Mouse (Mus musculus) G1E (cell line): ENCODE data around the gene Bcar3. TPM values are rescaled to one million over a fixed set of nuclear protein-coding genes. Genes with fewer than 3 reads are reported as not detected.

Source experiments
- ATAC-seq: 2 replicates; pipeline ENCODE4 v1.8.0; 2016; ENCODE audit warnings: mild to moderate bottlenecking; ENCODE audit not compliant: insufficient number of reproducible peaks, poor library complexity, low FRiP score, severe bottlenecking; ENCODE audit errors: extremely low read depth
- DNase-seq: peaks from one replicate; pipeline ENCODE4 v3.0.0; 2012; ENCODE audit warnings: low spot score
- H3K27me3 ChIP-seq: 2 replicates; pipeline ENCODE4 v1.6.1; 2012; ENCODE audit warnings: mild to moderate bottlenecking, low read length, inconsistent platforms; ENCODE audit not compliant: insufficient read depth
- H3K36me3 ChIP-seq: replicated peaks from 2 replicates; pipeline ENCODE3; 2012; ENCODE audit warnings: mild to moderate bottlenecking, inconsistent platforms
- H3K4me1 ChIP-seq: 2 replicates; pipeline ENCODE4 v1.6.1; 2012; ENCODE audit warnings: low read depth, low read length, inconsistent platforms, mixed read lengths; ENCODE audit not compliant: insufficient read depth
- H3K4me3 ChIP-seq: 2 replicates; pipeline ENCODE4 v1.5.1; 2012; ENCODE audit warnings: low read depth, mild to moderate bottlenecking, inconsistent platforms, low read length, moderate library complexity, mixed read lengths
- H3K9me3 ChIP-seq: replicated peaks from 2 replicates; pipeline ENCODE4 v1.6.1; 2012; ENCODE audit warnings: inconsistent platforms
- CTCF ChIP-seq: IDR thresholded peaks from 2 replicates; pipeline ENCODE4 v1.5.1; 2012; ENCODE audit warnings: low read depth, low read length, inconsistent platforms, mixed read lengths
- GATA1 ChIP-seq: IDR thresholded peaks from 2 replicates; pipeline ENCODE4 v1.6.1; 2012; ENCODE audit warnings: borderline replicate concordance, low read length, inconsistent platforms, mixed read lengths
- GATA2 ChIP-seq: IDR thresholded peaks from 2 replicates; pipeline ENCODE4 v1.6.1; 2012; ENCODE audit warnings: low read depth, low read length, inconsistent platforms, borderline replicate concordance
- POLR2AphosphoS5 ChIP-seq: IDR thresholded peaks from 2 replicates; pipeline ENCODE4 v1.6.1; 2012; ENCODE audit warnings: low read depth, low read length, inconsistent platforms; ENCODE audit not compliant: insufficient replicate concordance
- TAL1 ChIP-seq: conservative IDR thresholded peaks from 2 replicates; pipeline ENCODE4 v1.6.1; 2012; ENCODE audit warnings: low read depth, low read length, inconsistent platforms, mixed read lengths
- polyA plus RNA-seq: library from polyadenylated mRNA; stranded (reverse); fragments of >175 nt; gene quantifications from 2 replicates; pipeline ENCODE4 v1.2.3, GENCODE M21; 2012
- total RNA-seq, 2 experiments: library from RNA; stranded (forward) in 1 of 2; stranded (reverse) in 1 of 2; fragments of 200-1000 nt in 1 of 2; fragments of >200 nt in 1 of 2; fragmentation: Nextera tagmentation in 1 of 2; gene quantifications; 2 replicates each; pipeline ENCODE4 v1.2.3; 2014 to 2017

Gene Bcar3
- total RNA-seq (2014; fragmentation: Nextera tagmentation) (not detected in 2 replicates), total RNA-seq (2017) (0.27 TPM in 1 of 2 replicates, not detected in the other), polyA plus RNA-seq (not detected in 2 replicates)

- no peak for TF ChIP-seq GATA1
- TF ChIP-seq TAL1: no peak
- TF ChIP-seq GATA2: no peak
- no peak for TF ChIP-seq CTCF
- no peak for TF ChIP-seq POLR2AphosphoS5
- Histone ChIP-seq H3K36me3 (no peaks in the 10 kb centered on the region), H3K4me1 (peaks cover 28% of the 10 kb centered on the region), H3K27me3 (peaks cover 16% of the 10 kb centered on the region), H3K9me3 (no peaks in the 10 kb centered on the region), H3K4me3 (peak within 1 kb of the TSS; percentile 82)
- ATAC-seq (peak; percentile 76), DNase-seq (peak; percentile 85)
Observed at GRCm38 (mm10) chr3:122293954-122294850, at the start of gene Bcar3. TSS of gene Bcar3 (plus strand) at chr3:122294136.

- Histone ChIP-seq H3K36me3 (peaks cover 12% of the 10 kb centered on the region), H3K9me3 (no peaks in the 10 kb centered on the region), H3K4me1 (peaks cover 33% of the 10 kb centered on the region), H3K27me3 (no peaks in the 10 kb centered on the region), H3K4me3 (no peak overlapping the region; the same call in 1 of the 2 replicates)
- TF ChIP-seq GATA1 (no peak), POLR2AphosphoS5 (no peak), TAL1 (no peak), GATA2 (no peak), CTCF (no peak)
- no peak for ATAC-seq
- no peak for DNase-seq
Observed at GRCm38 (mm10) chr3:122244759-122245158, 49.2 kb upstream of the Bcar3 start.

- peak within 1 kb of the TSS; percentile 96 for H3K4me3 ChIP-seq
- no peaks in the 10 kb centered on the region for H3K27me3 ChIP-seq
- H3K36me3 ChIP-seq: peaks cover 18% of the 10 kb centered on the region
- H3K4me1 ChIP-seq: peaks cover 39% of the 10 kb centered on the region
- peak; percentile 83 for DNase-seq
- peak; percentile 56 for ATAC-seq
- H3K9me3 ChIP-seq: no peaks in the 10 kb centered on the region
- 0 out of 2 replicates have a peak, but pooled peaks have one; percentile 43 for TF ChIP-seq CTCF
- no peak for TF ChIP-seq POLR2AphosphoS5
Observed at GRCm38 (mm10) chr3:122245215-122245877, 48.6 kb upstream of the Bcar3 start, which contains the start of gene Gclm. TSS of gene Gclm (plus strand) at chr3:122245557.

- H3K4me3 ChIP-seq: peak overlapping the region; percentile 96
- no peaks in the 10 kb centered on the region for H3K9me3 ChIP-seq
- TF ChIP-seq POLR2AphosphoS5 (no peak), GATA1 (no peak), GATA2 (no peak), TAL1 (no peak), CTCF (no peak)
- H3K36me3 ChIP-seq: peaks cover 24% of the 10 kb centered on the region
- H3K27me3 ChIP-seq: no peaks in the 10 kb centered on the region
- DNase-seq (no peak), ATAC-seq (no peak)
- H3K4me1 ChIP-seq: peaks cover 44% of the 10 kb centered on the region
Observed at GRCm38 (mm10) chr3:122245878-122246332, 48.0 kb upstream of the Bcar3 start.

GRCm38 (mm10) chr3:122246406-122246805 is 47.5 kb upstream of the Bcar3 start:
- peaks cover 49% of the 10 kb centered on the region for H3K4me1 ChIP-seq
- TF ChIP-seq GATA2 (no peak), GATA1 (no peak), CTCF (no peak), POLR2AphosphoS5 (no peak), TAL1 (no peak)
- DNase-seq: no peak

More at GRCm38 (mm10) chr3:122246406-122246805, 47.5 kb upstream of the Bcar3 start:
- Histone ChIP-seq H3K27me3 (no peaks in the 10 kb centered on the region), H3K9me3 (no peaks in the 10 kb centered on the region), H3K36me3 (peaks cover 29% of the 10 kb centered on the region), H3K4me3 (peak overlapping the region; percentile 96)
- ATAC-seq: no peak
